Mouse (Mus musculus): ENCODE measurements around the gene Dnajc19. TPM values are rescaled to one million over a fixed set of nuclear protein-coding genes. Genes with fewer than 3 reads are reported as not detected.

Dnajc19 gene
- polyA plus RNA-seq, 1 experiment from 2014 or later = 178 TPM

DNA sequence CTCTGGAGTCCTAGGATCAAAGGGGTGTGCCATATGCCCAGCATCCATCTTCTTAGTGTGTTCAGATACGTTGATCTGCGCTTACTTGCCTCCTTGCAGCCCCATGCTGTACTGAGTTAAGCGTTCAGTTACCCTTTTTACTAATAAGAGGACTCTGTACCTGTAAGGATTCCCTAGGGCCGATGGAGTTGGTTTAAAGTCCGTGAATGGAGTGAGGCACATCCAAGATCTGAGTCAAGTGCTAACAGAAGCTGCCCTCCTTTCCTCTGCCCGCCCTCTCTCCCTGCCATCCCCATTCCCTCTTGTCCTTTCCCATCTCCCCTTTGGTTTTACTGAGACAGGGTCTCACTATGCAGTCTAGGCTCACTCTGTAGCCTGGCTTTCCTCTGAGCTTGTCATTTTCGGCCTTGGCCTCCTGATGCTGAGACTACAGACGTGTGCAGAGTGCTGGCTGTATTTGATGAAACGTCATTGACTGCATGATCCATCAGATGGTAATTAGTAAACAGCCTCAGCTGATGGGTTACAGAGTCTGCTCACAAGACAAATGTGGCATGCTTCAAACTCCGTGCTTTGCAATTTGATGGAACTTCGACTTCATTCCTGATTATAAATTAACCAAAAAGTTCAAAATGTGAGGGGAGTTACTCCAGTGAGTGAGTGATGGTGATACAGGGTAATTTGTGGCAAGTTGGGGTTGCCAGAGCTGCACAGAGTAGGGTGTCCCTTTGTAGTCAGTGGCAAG lies 31.0 kb upstream of the Dnajc19 start:
- no peaks in the 10 kb centered on the region for H3K36me3 ChIP-seq (ENCODE audit: control insufficient read depth, insufficient read depth, low read length)
- no peak for ATAC-seq (ENCODE audit: low FRiP score, low TSS enrichment)
- no peak overlapping the region for H3K4me3 ChIP-seq (ENCODE audit: low read depth, low read length)
- H3K27me3 ChIP-seq (ENCODE audit: control insufficient read depth, insufficient read depth, low read length) = no peaks in the 10 kb centered on the region
- WGBS = 64% methylated on average over 11 of the region's 11 CpGs
- TF ChIP-seq CTCF (IDR thresholded peaks at IDR 0.05; ENCODE audit: low read depth) (no peak), EP300 (optimal IDR thresholded peaks at IDR 0.05) (no peak)
- no peak overlapping the region for H3K9ac ChIP-seq (ENCODE audit: low read length)
- H3K27ac ChIP-seq (replicated peaks) = no peak overlapping the region
- no peak for DNase-seq (ENCODE audit: low spot score)
- no peaks in the 10 kb centered on the region for H3K4me1 ChIP-seq (replicated peaks; ENCODE audit: control insufficient read depth, insufficient read depth)
- no peaks in the 10 kb centered on the region for H3K9me3 ChIP-seq (ENCODE audit: control insufficient read depth, low read length)
- H3K4me2 ChIP-seq (replicated peaks; ENCODE audit: low read depth) = no peak overlapping the region

DNA sequence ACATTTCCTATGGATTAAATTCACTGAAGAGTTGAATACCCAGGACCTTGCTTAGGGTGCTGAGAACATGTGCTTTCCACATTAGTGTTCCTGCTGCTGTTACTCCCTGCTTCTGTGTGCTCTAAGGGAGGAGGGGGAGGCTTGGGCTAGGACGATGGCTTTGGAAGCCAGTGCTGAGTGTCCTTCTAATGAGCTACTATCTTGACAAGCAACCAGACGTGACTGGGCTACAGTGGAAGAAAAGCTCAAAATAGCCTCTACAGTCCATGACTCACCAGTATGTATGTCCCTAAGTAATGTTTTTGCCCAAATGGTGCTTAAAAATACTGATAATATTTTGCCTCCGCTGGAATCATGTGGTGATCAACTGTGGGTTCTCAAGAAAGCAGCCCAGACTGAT lies 26.5 kb upstream of the Dnajc19 start:
- WGBS = 67% methylated on average over 3 of the region's 3 CpGs
- Histone ChIP-seq H3K4me3 (ENCODE audit: low read depth, low read length) (no peak overlapping the region), H3K9ac (ENCODE audit: low read length) (no peak overlapping the region), H3K4me1 (replicated peaks; ENCODE audit: control insufficient read depth, insufficient read depth) (no peaks in the 10 kb centered on the region), H3K27ac (replicated peaks) (no peak overlapping the region), H3K4me2 (replicated peaks; ENCODE audit: low read depth) (no peak overlapping the region), H3K36me3 (ENCODE audit: control insufficient read depth, insufficient read depth, low read length) (no peaks in the 10 kb centered on the region), H3K27me3 (ENCODE audit: control insufficient read depth, insufficient read depth, low read length) (0 out of 2 replicates have a peak, but pooled peaks cover 2% of the 10 kb centered on the region), H3K9me3 (ENCODE audit: control insufficient read depth, low read length) (no peaks in the 10 kb centered on the region)
- TF ChIP-seq CTCF (IDR thresholded peaks at IDR 0.05; ENCODE audit: low read depth) (no peak), EP300 (optimal IDR thresholded peaks at IDR 0.05) (no peak)
- ATAC-seq (ENCODE audit: low FRiP score, low TSS enrichment) (no peak), DNase-seq (ENCODE audit: low spot score) (no peak)

DNA sequence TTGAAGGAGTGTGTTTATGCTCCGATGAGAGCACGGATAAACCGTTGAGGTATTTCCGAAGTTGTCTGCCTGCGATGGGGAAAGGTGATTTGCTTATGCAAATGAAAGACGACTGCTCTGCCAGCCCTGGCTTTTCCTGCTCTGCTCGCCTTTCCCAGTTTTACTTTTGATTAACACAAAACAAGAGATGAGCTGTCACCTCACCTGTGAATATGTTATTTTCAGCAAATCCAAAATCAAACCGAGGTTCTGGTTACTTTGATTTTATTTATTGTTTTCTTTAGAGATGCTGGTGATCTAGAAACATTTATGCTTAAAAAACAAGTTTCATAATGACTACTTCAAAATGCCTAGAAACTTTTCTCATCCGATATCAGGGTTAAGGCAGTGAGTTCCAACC lies 25.3 kb upstream of the Dnajc19 start:
- H3K27me3 ChIP-seq (ENCODE audit: control insufficient read depth, insufficient read depth, low read length) = 0 out of 2 replicates have a peak, but pooled peaks cover 2% of the 10 kb centered on the region
- no peak overlapping the region for H3K4me2 ChIP-seq (replicated peaks; ENCODE audit: low read depth)
- TF ChIP-seq EP300 (optimal IDR thresholded peaks at IDR 0.05) (no peak), CTCF (IDR thresholded peaks at IDR 0.05; ENCODE audit: low read depth) (no peak)
- no peak overlapping the region for H3K27ac ChIP-seq (replicated peaks)
- no peaks in the 10 kb centered on the region for H3K36me3 ChIP-seq (ENCODE audit: control insufficient read depth, insufficient read depth, low read length)
- ATAC-seq (ENCODE audit: low FRiP score, low TSS enrichment) (no peak), DNase-seq (ENCODE audit: low spot score) (no peak)
- no peaks in the 10 kb centered on the region for H3K4me1 ChIP-seq (replicated peaks; ENCODE audit: control insufficient read depth, insufficient read depth)
- H3K4me3 ChIP-seq (ENCODE audit: low read depth, low read length) = no peak overlapping the region
- H3K9ac ChIP-seq (ENCODE audit: low read length) = no peak overlapping the region
- no peaks in the 10 kb centered on the region for H3K9me3 ChIP-seq (ENCODE audit: control insufficient read depth, low read length)
- WGBS = 15% methylated on average over 9 of the region's 9 CpGs

DNA sequence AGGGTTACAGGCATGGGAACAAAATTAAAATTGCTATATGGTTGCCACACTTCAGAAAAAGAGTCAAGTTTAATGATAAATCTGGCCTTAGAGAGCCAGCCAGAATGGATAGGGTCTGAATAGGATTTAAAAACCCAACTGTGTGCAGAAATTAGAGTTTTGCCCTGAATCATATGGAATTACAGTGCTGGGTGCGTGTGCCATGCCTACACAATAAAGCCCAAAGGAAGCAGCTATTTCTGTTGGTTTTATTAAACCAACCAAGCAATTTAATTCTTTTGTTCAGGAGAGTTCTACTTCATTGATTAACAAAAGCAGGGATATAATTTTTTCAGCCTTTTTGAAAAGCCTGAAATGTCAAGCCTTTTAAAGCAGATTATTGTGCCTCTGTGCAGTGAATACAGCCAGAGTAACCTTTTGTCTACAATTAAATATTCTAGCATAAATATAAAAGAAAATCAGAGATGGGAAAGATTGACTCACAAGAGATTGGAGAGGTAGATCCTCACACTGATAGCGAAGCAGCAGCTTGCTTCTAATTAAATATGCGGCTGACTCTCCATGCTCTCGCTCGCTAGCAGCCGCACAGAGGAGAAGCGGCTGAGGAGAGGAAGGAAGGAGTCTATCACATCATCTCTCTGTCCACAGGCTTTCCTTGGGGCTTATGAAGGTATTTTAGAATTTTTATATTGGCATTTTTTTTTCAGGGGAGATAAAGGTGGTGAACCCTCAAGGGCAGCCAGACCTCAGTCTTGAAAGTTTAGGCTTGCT lies 23.0 kb upstream of the Dnajc19 start:
- H3K9ac ChIP-seq (ENCODE audit: low read length) = no peak overlapping the region
- no peak overlapping the region for H3K4me3 ChIP-seq (ENCODE audit: low read depth, low read length)
- H3K4me2 ChIP-seq (replicated peaks; ENCODE audit: low read depth) = no peak overlapping the region
- DNase-seq (ENCODE audit: low spot score) = no peak
- no peaks in the 10 kb centered on the region for H3K36me3 ChIP-seq (ENCODE audit: control insufficient read depth, insufficient read depth, low read length)
- H3K27me3 ChIP-seq (ENCODE audit: control insufficient read depth, insufficient read depth, low read length) = 0 out of 2 replicates have a peak, but pooled peaks cover 2% of the 10 kb centered on the region
- H3K27ac ChIP-seq (replicated peaks) = no peak overlapping the region
- TF ChIP-seq EP300 (optimal IDR thresholded peaks at IDR 0.05) (no peak), CTCF (IDR thresholded peaks at IDR 0.05; ENCODE audit: low read depth) (no peak)
- ATAC-seq (ENCODE audit: low FRiP score, low TSS enrichment) = no peak
- no peaks in the 10 kb centered on the region for H3K9me3 ChIP-seq (ENCODE audit: control insufficient read depth, low read length)
- 46% methylated on average over 7 of the region's 7 CpGs for WGBS
- H3K4me1 ChIP-seq (replicated peaks; ENCODE audit: control insufficient read depth, insufficient read depth) = no peaks in the 10 kb centered on the region

DNA sequence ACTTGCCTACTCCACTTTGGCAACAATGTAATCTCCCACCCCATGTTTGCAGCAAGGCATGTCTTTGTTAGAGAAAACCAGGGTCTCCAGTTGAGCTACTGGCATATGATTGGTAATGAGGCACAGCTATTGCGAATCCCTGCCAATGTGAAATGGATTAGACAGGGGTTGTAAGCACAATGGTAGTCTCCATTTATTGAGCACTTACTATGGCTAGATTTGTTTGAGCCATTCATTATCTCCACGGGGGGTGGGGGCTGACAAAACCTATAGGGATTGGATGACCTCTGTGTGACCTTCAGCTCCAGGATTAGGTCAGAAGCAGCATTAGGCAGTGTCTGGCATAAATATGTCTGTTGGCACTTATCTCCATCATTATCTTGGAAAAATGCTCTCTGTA lies 21.8 kb upstream of the Dnajc19 start:
- no peak for DNase-seq (ENCODE audit: low spot score)
- Histone ChIP-seq H3K4me1 (replicated peaks; ENCODE audit: control insufficient read depth, insufficient read depth) (no peaks in the 10 kb centered on the region), H3K36me3 (ENCODE audit: control insufficient read depth, insufficient read depth, low read length) (no peaks in the 10 kb centered on the region), H3K9me3 (ENCODE audit: control insufficient read depth, low read length) (no peaks in the 10 kb centered on the region), H3K4me2 (replicated peaks; ENCODE audit: low read depth) (no peak overlapping the region), H3K9ac (ENCODE audit: low read length) (no peak overlapping the region), H3K27ac (replicated peaks) (no peak overlapping the region), H3K4me3 (ENCODE audit: low read depth, low read length) (no peak overlapping the region), H3K27me3 (ENCODE audit: control insufficient read depth, insufficient read depth, low read length) (0 out of 2 replicates have a peak, but pooled peaks cover 2% of the 10 kb centered on the region)
- WGBS = 73% methylated on average over 2 of the region's 2 CpGs
- ATAC-seq (ENCODE audit: low FRiP score, low TSS enrichment) = no peak
- TF ChIP-seq CTCF (IDR thresholded peaks at IDR 0.05; ENCODE audit: low read depth) = no peak
- no peak for TF ChIP-seq EP300 (optimal IDR thresholded peaks at IDR 0.05)

DNA sequence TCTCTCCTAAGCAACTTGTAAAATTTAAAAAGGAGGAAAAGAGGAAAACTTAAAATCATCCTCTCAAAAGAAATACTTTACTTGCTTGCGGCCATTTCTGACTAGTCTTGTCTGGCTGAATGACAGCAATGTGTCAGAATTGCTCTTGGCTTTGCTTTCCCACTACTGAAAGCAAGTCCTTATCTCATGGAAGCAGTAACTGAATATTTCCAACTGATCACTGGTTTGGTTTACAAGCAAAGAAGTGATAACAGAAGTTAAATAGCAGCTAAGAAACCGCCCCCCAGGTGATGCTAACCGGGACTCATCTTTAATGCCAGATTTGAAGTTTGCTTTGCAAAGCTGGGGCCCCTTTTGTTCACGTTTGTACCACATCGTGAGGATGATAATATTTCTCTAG lies 2.5 kb upstream of the Dnajc19 start:
- no peak for DNase-seq (ENCODE audit: low spot score)
- WGBS = 71% methylated on average over 5 of the region's 5 CpGs
- TF ChIP-seq EP300 (optimal IDR thresholded peaks at IDR 0.05) (no peak), CTCF (IDR thresholded peaks at IDR 0.05; ENCODE audit: low read depth) (no peak)

More for the DNA sequence above, 2.5 kb upstream of the Dnajc19 start:
- H3K4me1 ChIP-seq (replicated peaks; ENCODE audit: control insufficient read depth, insufficient read depth) = peaks cover 2% of the 10 kb centered on the region; the same call in 1 of the 2 replicates
- H3K36me3 ChIP-seq (ENCODE audit: control insufficient read depth, insufficient read depth, low read length) = no peaks in the 10 kb centered on the region
- no peak overlapping the region for H3K9ac ChIP-seq (ENCODE audit: low read length)
- no peak overlapping the region for H3K4me2 ChIP-seq (replicated peaks; ENCODE audit: low read depth)
- H3K27me3 ChIP-seq (ENCODE audit: control insufficient read depth, insufficient read depth, low read length) = no peaks in the 10 kb centered on the region
- ATAC-seq (ENCODE audit: low FRiP score, low TSS enrichment) = no peak
- no peak overlapping the region for H3K27ac ChIP-seq (replicated peaks)
- no peaks in the 10 kb centered on the region for H3K9me3 ChIP-seq (ENCODE audit: control insufficient read depth, low read length)
- no peak overlapping the region for H3K4me3 ChIP-seq (ENCODE audit: low read depth, low read length)
